Mouse (Mus musculus): Measurements from ENCODE around the gene Plin2.

- no peak for TF ChIP-seq CTCF (IDR thresholded peaks at IDR 0.05)
- no peak for TF ChIP-seq EP300 (IDR thresholded peaks at IDR 0.05)
Measured at GRCm38 (mm10) chr4:86710666-86711215, 40.9 kb upstream of the Plin2 start.
